Mouse (Mus musculus): ENCODE data around the gene Rfx3.

The Rfx3 gene

DNA sequence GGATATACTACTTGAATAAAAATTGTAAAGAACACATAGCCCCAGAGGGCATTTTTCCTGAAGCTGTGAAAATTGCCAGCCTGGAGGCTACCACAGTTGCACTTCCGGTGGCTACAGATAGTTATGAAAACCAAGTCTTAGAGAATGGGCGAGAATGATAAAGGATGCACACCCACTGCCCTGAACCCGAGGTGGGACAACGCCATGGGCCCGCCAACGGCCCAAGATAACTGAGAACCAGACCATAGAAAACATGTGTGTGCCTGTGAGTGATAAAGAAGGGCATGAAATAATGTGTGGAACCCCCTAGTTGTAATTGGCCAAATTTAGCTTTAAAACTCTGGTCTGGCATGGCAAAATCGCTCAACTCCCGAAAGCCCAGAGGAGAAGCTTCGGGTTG, 105.0 kb downstream of the Rfx3 start:
- no peak for DNase-seq (ENCODE audit: low spot score in 2 of 2)

DNA sequence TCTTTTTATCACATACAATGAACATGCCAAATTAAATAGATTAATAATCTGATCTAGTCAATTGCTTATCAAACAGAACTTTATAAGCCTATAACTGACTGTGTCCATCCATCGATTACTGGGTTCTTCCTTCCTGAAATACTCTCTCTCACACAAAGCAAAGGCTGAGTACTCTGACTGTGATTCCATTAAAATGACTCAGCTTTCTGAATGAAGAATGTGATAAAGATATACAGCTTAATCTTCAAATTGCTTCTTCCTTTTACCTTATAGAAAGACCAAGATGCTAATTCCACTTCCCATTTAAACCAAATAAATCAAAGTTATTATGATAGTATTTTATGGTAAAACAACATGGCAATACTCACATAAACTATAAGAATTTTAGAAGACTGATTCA, 105.8 kb downstream of the Rfx3 start:
- DNase-seq (ENCODE audit: low spot score in 2 of 2) = no peak

DNA sequence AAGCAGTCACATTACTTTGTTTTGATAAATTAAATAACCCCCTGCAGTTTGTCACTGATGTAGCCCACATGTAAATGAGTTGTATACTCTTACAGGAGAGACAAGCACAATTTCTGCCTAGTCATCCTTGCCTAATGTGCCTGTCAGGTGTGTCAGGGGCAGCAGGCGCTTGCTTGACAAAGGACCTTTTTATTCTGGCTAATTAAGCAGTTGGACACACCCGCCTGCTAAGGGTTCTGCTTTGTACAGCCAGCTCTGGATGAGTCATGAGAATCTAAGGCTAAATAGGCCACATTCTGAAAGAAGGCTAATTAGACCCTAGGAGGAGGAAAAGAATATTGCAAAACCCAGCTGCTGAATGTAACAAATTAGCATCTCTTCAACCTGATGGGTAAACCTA, 106.3 kb downstream of the Rfx3 start:
- DNase-seq (ENCODE audit: low spot score in 2 of 2) = peak in 1 of 2 experiments; percentile 14

DNA sequence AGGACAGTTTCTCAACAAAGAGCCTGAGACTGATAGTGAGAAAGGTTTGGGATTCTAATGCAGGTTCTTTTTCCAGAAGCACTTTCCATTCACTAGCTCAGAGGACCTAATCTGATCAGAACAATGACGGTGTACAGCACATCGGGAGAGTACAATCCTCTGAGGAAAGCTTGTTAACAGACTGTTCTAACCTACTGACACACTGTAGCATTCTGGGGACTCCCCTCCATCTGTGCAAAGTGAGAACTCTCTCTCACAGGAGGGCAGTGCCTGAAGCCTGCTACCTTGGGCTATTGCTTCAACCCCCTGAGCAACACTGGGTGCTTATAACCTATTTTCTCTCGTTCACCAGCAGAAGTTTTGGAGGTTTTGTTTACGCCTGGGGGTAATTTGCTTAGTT, 106.8 kb downstream of the Rfx3 start:
- no peak for DNase-seq (ENCODE audit: low spot score in 2 of 2)

DNA sequence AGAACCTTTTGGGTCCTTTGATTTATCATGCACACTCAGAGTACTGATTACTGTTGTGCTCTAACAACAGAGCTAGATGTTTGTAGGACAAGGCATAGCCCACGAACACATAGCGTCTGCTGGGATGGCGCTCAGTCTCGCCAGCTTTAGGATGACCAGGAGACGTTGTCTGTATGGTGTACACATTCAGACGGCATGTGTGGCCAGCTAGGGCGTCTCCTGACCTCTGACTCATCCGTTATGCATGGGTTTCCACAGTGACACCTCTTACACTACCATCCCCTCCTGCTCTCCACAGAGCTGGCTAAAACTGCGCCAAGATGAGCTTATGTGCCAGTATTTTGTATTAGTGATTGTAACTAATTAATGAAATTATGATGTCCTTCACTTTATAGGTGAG, 108.4 kb downstream of the Rfx3 start:
- no peak for DNase-seq (ENCODE audit: low spot score in 2 of 2)

DNA sequence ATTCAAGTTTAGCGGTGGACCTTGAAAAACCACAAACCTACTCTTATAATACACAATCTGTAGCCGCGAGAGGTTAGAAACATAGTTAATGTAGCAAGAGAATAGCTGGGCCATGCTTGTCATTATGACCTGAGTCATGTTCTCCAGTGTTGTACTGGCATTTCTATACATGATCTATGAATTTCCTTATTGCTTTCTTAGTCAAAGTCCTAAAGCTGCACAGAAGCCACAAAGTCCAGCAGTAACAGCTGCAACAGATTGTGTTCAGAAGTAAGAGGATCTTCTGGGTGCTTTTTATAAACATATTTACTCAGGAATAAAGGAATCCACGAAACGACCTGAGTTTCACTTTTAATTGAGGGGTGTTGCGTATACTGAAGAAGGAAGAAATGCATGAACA, 109.3 kb downstream of the Rfx3 start:
- no peak for DNase-seq (ENCODE audit: low spot score in 2 of 2)

DNA sequence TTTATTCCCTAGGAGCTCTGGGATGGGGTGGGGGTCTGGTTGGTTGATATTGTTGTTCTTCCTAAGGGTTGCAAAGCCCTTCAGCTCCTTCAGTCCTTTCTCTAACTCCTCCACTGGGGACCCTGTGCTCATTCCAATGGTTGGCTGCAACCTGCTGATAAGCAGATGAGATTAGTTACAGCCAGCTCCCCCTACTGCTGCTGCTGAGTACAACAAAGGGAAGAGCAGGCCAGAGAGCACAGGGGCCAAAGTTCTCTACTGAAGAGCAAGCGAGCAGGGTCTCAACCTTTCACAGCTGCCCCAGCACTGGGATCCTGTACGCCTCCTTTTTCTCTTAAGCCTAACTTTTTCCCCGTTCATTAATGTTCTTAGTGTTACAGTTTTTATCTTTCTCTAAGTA, 126.4 kb downstream of the Rfx3 start:
- DNase-seq (ENCODE audit: low spot score in 2 of 2) = no peak

DNA sequence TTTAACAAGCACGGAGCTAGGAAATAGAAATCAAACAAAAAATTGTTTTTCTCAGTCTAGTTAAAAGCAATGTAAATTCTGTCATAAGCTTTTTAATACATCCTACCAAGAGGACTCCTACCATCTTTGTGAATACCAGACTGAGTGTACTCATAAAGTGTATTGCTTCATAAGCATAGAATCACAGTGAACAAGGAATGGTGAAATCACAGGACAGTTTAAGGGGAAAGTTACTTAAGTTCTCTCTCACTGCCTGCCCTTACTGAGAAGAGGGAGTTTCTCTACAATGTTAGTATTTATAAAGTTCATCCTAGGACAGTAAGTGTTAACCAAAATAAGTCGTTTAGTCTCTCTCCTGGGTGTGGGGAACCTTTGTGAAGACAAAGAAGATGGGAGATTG, 133.5 kb downstream of the Rfx3 start:
- no peak for DNase-seq (ENCODE audit: low spot score in 2 of 2)

DNA sequence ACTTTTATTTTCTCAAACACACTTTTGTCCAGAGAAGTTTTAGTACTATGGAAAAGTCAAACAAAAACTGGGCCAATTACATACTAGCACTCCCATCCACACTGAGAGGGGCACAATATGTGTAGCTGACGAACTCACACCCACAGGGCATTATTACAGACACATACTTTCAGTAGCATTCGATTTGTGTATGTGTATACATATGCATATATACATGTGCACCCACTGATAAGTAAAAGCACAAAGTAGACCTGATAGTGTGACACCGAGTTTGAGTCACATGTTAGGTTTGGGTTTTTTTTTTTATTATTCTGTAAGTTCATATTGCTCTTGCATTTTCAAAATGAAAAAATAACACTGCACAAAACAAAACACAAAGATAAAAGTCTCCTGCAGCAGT, 140.2 kb downstream of the Rfx3 start:
- no peak for DNase-seq (ENCODE audit: low spot score in 2 of 2)

DNA sequence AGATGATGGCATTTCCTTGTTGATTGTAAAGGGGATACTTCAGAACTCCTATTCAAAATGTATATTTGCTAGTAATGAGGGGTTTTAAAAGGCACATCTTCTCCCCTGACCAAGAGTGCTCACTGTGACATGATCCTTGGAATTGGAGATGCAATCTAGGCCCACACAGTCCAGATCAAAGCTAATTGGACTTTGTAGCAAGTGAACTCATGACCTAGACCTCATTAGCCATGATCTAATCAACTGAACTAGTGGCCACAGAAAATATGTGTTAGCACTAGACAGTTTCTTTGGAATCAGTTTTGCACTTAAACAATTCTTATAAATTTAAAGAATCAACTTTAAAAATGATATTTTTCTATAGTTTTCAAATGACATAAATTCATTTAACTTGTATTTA, 151.3 kb downstream of the Rfx3 start:
- no peak for DNase-seq (ENCODE audit: low spot score in 2 of 2)

DNA sequence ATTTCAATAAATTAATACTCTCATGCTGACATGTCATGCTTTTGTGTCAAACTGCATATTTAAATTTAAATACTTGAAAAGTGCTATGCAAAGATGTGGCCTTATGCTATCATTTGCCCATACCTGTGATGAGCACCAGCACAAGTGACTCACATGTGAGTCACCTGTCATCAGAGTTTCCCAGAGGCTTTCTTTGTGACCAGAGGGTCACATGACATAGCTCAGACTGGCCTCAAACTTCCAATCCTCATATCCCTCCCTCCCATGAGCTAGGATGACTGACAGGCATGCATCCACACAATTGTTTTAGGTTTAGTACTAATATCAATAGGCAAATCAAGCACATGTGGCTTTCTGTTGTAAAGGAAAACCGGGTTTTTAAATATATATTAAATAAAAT, 162.0 kb downstream of the Rfx3 start:
- DNase-seq (ENCODE audit: low spot score in 2 of 2) = no peak

DNA sequence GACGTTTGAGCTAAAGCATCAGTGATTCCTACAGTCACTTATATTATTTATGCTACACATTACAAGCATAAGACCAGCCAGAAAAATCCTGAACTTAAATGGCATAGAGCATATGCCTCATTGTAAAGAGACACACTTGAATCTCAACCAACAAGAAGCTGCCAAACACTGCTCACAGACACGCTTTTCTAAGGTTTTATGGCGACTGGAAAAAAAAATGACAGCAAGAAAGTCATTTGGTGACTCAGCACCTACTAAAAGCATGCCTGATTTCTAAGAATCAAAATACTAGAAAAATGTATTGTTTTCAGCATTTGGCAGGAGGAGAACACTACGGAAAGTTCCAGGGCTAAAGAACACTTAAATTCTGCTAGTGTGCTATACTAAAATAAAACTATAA, 163.9 kb downstream of the Rfx3 start:
- DNase-seq (ENCODE audit: low spot score in 2 of 2) = no peak

DNA sequence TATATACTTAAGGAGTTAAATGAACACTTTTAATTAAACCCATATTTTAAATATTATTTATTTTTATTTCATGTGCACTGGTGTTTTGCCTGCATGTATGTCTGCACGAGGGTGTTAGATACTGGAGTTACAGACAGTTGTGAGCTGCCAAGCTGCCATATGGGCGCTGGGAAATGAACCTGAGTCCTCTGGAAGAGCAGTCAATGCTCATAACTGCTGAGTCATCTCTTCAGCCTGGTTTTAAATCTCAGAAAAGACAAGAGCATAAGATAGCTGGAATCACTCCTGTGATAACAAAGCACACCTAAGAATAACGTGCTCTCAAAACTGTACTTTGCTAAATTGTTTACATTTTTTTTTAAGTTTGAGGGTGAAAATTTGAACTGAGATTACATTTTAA, 172.3 kb downstream of the Rfx3 start:
- no peak for DNase-seq (ENCODE audit: low spot score in 2 of 2)

DNA sequence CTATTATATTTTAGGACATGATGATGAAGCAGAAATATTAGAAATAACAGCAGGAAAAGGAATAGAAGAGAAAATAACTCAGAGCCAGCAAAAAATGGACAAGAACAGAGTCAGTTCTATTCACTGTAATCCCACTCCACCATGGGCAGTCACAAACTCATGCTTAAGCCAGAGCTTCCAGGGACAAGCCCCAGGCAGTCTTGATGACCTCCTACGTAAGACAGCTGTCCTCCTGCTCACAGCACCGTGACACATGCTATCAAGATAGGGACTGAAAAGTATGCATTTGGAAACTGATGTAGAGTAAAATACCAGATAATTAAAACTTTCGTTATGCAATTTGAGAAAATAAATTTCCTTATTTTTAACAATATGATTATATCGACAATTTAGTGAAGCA, 172.9 kb downstream of the Rfx3 start:
- DNase-seq (ENCODE audit: low spot score in 2 of 2) = no peak

DNA sequence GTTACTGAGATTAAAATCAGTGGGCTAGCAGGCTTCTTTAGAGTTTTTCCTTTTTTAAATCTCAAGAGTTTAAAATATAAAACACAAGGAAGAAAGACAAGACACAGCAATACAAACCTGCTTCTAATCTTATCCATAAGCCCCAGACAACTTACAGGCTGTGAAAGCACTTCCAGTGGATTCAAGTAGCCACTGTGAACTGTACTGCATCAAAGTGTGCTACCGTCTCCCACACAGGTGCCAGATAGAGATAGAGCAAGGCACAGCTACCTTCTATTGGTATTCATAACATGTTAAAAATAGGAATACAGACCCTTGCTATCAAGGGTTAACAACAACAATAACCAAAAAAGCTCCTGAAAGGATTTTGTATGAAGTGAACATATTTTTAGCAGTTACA, 178.5 kb downstream of the Rfx3 start:
- DNase-seq (ENCODE audit: low spot score in 2 of 2) = no peak

DNA sequence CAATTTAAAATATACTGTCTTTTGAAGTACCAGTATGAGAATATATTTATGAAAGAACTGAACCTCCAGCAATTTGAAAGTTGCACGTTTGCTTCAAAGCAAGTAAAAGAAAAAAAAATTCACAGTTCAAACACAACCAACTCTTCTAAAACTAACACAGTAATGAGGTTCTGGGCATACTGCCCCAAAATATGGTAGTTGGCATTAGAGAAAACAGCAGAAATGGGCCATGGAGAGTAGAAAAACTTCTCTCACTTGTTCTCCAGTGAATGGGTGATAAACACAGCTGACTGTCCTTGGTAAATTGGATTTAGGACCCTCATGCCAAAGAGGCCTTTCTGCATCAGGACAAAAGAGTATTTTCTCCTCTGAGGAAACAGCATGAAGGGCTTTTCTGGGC, 182.7 kb downstream of the Rfx3 start:
- DNase-seq (ENCODE audit: low spot score in 2 of 2) = no peak

DNA sequence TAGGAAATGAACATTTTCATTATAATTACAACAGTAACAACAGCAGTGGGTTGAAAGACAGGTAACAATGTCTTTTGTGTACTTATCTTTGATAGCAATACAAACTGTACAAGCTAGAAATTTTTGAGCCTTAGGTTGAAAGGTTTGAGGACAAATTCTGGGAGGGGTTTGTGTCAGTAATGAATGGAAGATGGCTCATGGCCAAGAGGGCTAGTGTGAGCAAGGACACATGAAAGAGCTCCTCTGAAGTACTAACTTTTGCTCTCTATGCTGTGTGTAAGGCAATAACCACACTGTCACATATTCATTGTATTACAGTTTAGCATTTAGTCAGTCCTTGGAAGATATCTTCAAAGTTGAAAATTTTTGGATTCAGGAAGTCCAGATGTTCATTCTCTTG, 193.3 kb downstream of the Rfx3 start:
- no peak for DNase-seq (ENCODE audit: low spot score in 2 of 2)

DNA sequence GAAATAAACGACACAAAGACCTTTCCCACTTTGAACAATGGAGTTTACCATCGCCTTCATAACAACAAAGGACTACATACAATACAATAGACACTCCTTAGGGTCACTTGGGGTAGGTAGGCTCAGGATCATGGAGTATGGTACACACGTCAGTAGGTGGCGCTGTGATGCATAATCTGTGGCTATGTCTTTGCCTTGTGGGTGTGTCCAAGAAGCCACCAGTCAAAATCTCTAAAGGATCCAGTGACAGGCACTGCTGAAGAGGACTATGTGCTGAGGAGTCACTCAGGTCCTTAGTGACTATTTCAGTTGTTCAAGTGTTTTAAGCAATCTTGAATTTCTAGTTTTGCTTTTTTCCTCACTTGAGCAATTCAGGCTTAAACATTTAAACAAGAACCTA, 230.9 kb downstream of the Rfx3 start:
- no peak for DNase-seq (ENCODE audit: low spot score in 2 of 2)

DNA sequence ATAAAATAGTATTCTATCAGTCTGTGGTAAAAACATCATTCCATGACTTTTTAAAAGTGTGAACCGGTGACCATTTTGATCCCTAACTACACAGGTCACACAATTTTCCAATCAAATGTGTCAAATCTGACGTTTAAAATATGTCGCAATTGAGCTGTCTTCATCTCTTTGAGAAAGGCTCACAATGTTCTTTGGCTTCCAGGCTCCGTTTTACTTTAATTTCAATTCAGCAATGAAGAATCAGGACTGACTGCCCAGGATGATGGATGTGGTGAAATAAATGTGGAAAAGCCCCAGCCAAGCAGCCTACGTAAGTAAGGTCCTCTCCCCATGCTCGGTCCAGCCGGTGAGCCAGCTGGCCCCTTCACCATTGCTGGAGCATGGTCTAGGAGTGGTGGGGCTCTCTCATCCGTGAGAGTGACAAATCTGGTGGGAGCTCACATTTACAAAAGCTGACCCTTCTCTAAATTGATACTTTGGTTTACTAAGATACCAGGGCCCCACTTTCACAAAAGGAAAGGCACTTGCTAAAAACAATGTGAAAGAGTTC, 240.2 kb downstream of the Rfx3 start:
- DNase-seq (ENCODE audit: low spot score in 2 of 2) = no peak

DNA sequence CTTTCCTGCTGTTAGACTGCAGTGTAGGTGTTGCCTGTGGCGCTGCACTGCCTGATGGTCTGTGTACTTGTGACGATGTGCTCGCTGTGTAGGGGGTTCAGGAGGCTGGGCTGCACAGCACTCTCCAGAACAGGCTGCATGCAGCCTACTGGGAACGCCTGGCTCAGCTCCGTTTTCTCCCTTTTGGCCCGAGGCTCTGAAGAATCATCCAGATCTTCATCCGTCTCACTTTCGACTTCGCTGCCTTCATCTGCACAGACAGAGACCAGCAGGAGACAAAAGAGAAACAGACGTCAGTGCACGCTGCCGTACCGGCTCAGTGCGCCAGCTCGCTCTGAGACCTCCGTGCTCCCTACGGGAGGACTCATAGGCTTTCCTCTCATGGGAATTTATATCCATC, 242.5 kb downstream of the Rfx3 start:
- no peak for DNase-seq (ENCODE audit: low spot score in 2 of 2)

DNA sequence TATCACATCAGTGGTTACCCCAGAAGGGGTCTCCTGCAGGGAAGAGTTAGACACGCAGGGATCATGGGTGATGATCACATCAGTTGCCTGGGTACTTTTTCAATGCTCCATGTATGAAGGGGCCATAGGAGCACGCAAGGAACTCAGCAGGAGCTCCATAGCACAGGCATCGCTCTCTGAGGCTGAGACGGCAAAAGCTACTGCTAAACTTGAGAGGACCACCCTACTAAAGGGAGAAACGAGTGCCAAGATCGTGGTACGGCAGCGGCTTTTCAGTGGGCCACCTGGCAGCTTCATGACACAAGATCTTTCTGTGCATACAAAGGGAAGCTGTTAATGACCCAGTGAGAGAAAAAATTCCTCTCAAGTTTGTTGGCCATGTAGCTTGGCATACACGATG, 250.7 kb downstream of the Rfx3 start:
- no peak for DNase-seq (ENCODE audit: low spot score in 2 of 2)

DNA sequence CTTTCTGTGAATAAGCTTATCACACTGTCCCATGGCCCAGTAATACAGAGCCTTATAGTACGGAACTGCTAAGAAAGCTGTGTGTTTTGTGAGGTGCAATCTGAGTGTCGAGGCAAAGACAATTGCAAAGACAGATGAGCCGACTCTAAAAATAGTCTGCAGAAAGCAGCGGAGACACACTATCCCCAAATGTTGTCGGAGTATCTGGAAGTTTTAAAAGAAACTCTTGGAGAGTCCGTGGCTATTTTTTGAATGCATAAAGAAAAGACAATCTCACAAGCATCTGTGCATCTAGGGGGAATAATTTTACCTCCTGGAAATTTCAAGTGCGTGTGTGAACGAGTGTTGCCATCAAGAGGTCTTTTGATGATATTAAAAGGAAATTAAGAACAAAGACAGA, 251.6 kb downstream of the Rfx3 start:
- DNase-seq (ENCODE audit: low spot score in 2 of 2) = no peak

DNA sequence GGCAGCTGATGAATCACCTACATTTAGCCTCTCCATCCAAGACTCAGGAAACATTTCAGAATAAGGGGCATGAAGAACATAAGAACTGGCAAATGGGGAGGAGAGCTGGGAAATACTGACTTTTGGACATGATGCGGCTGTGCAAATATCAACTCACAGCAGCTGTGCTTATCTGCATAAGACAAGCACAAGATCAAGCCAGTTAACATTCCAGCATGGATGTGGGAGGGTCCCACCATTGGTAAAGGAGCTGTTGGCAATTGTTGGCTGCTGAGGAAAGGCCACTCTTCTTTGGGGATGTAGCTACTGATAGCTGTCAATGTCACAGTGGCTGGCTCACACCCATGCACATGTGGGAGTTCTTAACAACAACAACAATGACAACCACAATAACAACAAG, 263.7 kb downstream of the Rfx3 start:
- DNase-seq (ENCODE audit: low spot score in 2 of 2) = no peak

DNA sequence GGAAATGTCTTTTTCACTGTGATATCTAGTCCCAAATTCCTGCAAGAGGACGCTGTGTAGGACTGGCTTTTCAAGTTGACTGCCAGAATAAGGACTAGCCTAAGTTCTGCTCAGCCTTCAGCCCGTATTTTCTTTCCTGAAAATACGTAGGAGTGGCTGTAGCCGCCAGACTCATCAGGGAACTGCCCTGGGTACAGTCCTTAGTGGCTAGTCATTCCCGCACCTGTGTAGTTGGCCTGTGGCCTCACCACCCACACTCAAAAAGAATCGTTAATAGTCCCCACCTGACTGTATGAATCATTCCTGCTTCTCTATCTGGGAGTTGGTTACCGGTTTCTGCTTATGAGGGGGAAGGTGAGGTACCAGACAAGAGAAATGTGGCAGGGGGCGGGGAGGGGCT, 272.1 kb downstream of the Rfx3 start:
- DNase-seq (ENCODE audit: low spot score in 2 of 2) = no peak

DNA sequence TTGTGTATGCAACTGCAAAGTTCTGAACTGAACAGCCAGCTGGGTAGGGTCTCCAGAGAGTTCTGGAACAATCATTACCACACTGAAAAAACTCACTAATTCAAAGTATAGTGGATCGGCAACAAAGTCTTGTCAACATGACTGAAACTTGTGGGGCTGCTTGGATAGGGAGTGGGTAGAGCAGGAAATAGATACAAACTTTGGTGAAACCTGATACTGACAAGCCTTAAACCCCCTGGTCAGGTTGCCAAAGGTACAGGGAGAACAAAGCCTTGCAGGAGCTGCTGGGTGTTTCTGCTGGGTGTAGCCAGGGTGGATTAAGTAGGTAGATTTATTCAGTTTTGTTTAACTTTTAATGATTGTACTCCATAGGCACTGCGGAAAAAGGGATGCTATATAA, 274.4 kb downstream of the Rfx3 start:
- DNase-seq (ENCODE audit: low spot score in 2 of 2) = no peak
